Mouse (Mus musculus): ENCODE results near the gene Them5. TPM values are rescaled to one million over a fixed set of nuclear protein-coding genes. Genes with fewer than 3 reads are reported as not detected.

The Them5 gene
- polyA plus RNA-seq (2015; fragmentation: Nextera tagmentation; extraction: Ambion mirVana) = not detected in 2 replicates

GRCm38 (mm10) chr3:94341959-94342422 is at the start of gene Them5:
Gene Them5 (plus strand): TSS chr3:94342099.
- Histone ChIP-seq H3K36me3 (ENCODE audit: insufficient read depth, low read length) (no peaks in the 10 kb centered on the region), H3K4me2 (replicated peaks; ENCODE audit: low read depth, low read length) (no peak within 1 kb of the TSS), H3K9me3 (ENCODE audit: low read length) (no peaks in the 10 kb centered on the region), H3K4me3 (ENCODE audit: low read length) (no peak within 1 kb of the TSS), H3K9ac (replicated peaks; ENCODE audit: low read length) (no peak within 1 kb of the TSS), H3K4me1 (ENCODE audit: insufficient read depth, low read length) (no peaks in the 10 kb centered on the region), H3K27ac (ENCODE audit: low read length) (no peak within 1 kb of the TSS), H3K27me3 (ENCODE audit: insufficient read depth, low read length) (no peaks in the 10 kb centered on the region)
- 50% methylated on average over 3 of the region's 3 CpGs for WGBS
- no peak; the same call in 1 of the 2 replicates for ATAC-seq (ENCODE audit: low FRiP score, low TSS enrichment)

GRCm38 (mm10) chr3:94305457-94305856 is 36.4 kb upstream of the Them5 start:
- Histone ChIP-seq H3K27ac (ENCODE audit: low read length) (no peak overlapping the region), H3K36me3 (ENCODE audit: insufficient read depth, low read length) (no peaks in the 10 kb centered on the region), H3K4me3 (ENCODE audit: low read length) (no peak overlapping the region), H3K27me3 (ENCODE audit: insufficient read depth, low read length) (no peaks in the 10 kb centered on the region), H3K4me2 (replicated peaks; ENCODE audit: low read depth, low read length) (no peak overlapping the region), H3K4me1 (ENCODE audit: insufficient read depth, low read length) (peaks cover 6% of the 10 kb centered on the region; the same call in 1 of the 2 replicates), H3K9me3 (ENCODE audit: low read length) (no peaks in the 10 kb centered on the region), H3K9ac (replicated peaks; ENCODE audit: low read length) (no peak overlapping the region)
- no peak for ATAC-seq (ENCODE audit: low FRiP score, low TSS enrichment)
- WGBS = 54% methylated on average over 1 of the region's 1 CpGs

- no peaks in the 10 kb centered on the region for H3K27me3 ChIP-seq (ENCODE audit: insufficient read depth, low read length)
- H3K9me3 ChIP-seq (ENCODE audit: low read length) = no peaks in the 10 kb centered on the region
- no peak overlapping the region for H3K27ac ChIP-seq (ENCODE audit: low read length)
- ATAC-seq (ENCODE audit: low FRiP score, low TSS enrichment) = no peak
- H3K36me3 ChIP-seq (ENCODE audit: insufficient read depth, low read length) = no peaks in the 10 kb centered on the region
- no peak overlapping the region for H3K9ac ChIP-seq (replicated peaks; ENCODE audit: low read length)
- H3K4me3 ChIP-seq (ENCODE audit: low read length) = no peak overlapping the region
- no peak overlapping the region for H3K4me2 ChIP-seq (replicated peaks; ENCODE audit: low read depth, low read length)
- peaks cover 12% of the 10 kb centered on the region for H3K4me1 ChIP-seq (ENCODE audit: insufficient read depth, low read length)
Observed at GRCm38 (mm10) chr3:94306975-94307374, 34.9 kb upstream of the Them5 start.

GRCm38 (mm10) chr3:94309633-94310363 is 32.1 kb upstream of the Them5 start, which contains the start of gene Them4:
Gene Them4 (plus strand): TSS chr3:94310089.
- H3K27ac ChIP-seq (ENCODE audit: low read length) = peak within 1 kb of the TSS; percentile 89
- H3K4me1 ChIP-seq (ENCODE audit: insufficient read depth, low read length) = peaks cover 12% of the 10 kb centered on the region
- H3K27me3 ChIP-seq (ENCODE audit: insufficient read depth, low read length) = no peaks in the 10 kb centered on the region
- no peaks in the 10 kb centered on the region for H3K9me3 ChIP-seq (ENCODE audit: low read length)
- peak within 1 kb of the TSS; percentile 70 for H3K4me2 ChIP-seq (replicated peaks; ENCODE audit: low read depth, low read length)
- H3K4me3 ChIP-seq (ENCODE audit: low read length) = peak within 1 kb of the TSS; percentile 67
- H3K36me3 ChIP-seq (ENCODE audit: insufficient read depth, low read length) = no peaks in the 10 kb centered on the region
- WGBS = 2% methylated on average over 47 of the region's 47 CpGs
- peak within 1 kb of the TSS; percentile 78 for H3K9ac ChIP-seq (replicated peaks; ENCODE audit: low read length)
- ATAC-seq (ENCODE audit: low FRiP score, low TSS enrichment) = peak; percentile 100

- H3K4me2 ChIP-seq (replicated peaks; ENCODE audit: low read depth, low read length) = peak overlapping the region; percentile 70
- peak overlapping the region; percentile 89 for H3K27ac ChIP-seq (ENCODE audit: low read length)
- ATAC-seq (ENCODE audit: low FRiP score, low TSS enrichment) = no peak
- H3K4me1 ChIP-seq (ENCODE audit: insufficient read depth, low read length) = peaks cover 12% of the 10 kb centered on the region
- H3K9ac ChIP-seq (replicated peaks; ENCODE audit: low read length) = peak overlapping the region; percentile 78
- no peaks in the 10 kb centered on the region for H3K36me3 ChIP-seq (ENCODE audit: insufficient read depth, low read length)
- 47% methylated on average over 7 of the region's 7 CpGs for WGBS
- peak overlapping the region; percentile 67 for H3K4me3 ChIP-seq (ENCODE audit: low read length)
- no peaks in the 10 kb centered on the region for H3K27me3 ChIP-seq (ENCODE audit: insufficient read depth, low read length)
- no peaks in the 10 kb centered on the region for H3K9me3 ChIP-seq (ENCODE audit: low read length)
Observed at GRCm38 (mm10) chr3:94310491-94310890, 31.4 kb upstream of the Them5 start.

- Histone ChIP-seq H3K4me1 (ENCODE audit: insufficient read depth, low read length) (peaks cover 12% of the 10 kb centered on the region), H3K9ac (replicated peaks; ENCODE audit: low read length) (peak overlapping the region; percentile 12; the same call in 1 of the 2 replicates), H3K9me3 (ENCODE audit: low read length) (no peaks in the 10 kb centered on the region), H3K27ac (ENCODE audit: low read length) (no peak overlapping the region; the same call in 1 of the 2 replicates), H3K27me3 (ENCODE audit: insufficient read depth, low read length) (no peaks in the 10 kb centered on the region), H3K4me3 (ENCODE audit: low read length) (peak overlapping the region; percentile 67), H3K4me2 (replicated peaks; ENCODE audit: low read depth, low read length) (peak overlapping the region; percentile 70), H3K36me3 (ENCODE audit: insufficient read depth, low read length) (no peaks in the 10 kb centered on the region)
- no peak for ATAC-seq (ENCODE audit: low FRiP score, low TSS enrichment)
- WGBS = 68% methylated on average over 6 of the region's 6 CpGs
Observed at GRCm38 (mm10) chr3:94310911-94311310, 31.0 kb upstream of the Them5 start.

- Histone ChIP-seq H3K27me3 (ENCODE audit: insufficient read depth, low read length) (no peaks in the 10 kb centered on the region), H3K4me3 (ENCODE audit: low read length) (0 out of 2 replicates have a peak overlapping the region, but pooled peaks have one; percentile 67), H3K4me1 (ENCODE audit: insufficient read depth, low read length) (peaks cover 12% of the 10 kb centered on the region), H3K4me2 (replicated peaks; ENCODE audit: low read depth, low read length) (peak overlapping the region; percentile 70; the same call in 1 of the 2 replicates), H3K9ac (replicated peaks; ENCODE audit: low read length) (no peak overlapping the region), H3K9me3 (ENCODE audit: low read length) (no peaks in the 10 kb centered on the region), H3K27ac (ENCODE audit: low read length) (no peak overlapping the region), H3K36me3 (ENCODE audit: insufficient read depth, low read length) (no peaks in the 10 kb centered on the region)
- WGBS = 81% methylated on average over 4 of the region's 4 CpGs
- no peak for ATAC-seq (ENCODE audit: low FRiP score, low TSS enrichment)
Observed at GRCm38 (mm10) chr3:94311376-94311775, 30.5 kb upstream of the Them5 start.

GRCm38 (mm10) chr3:94328681-94329080 is 13.2 kb upstream of the Them5 start:
- no peaks in the 10 kb centered on the region for H3K27me3 ChIP-seq (ENCODE audit: insufficient read depth, low read length)
- no peak overlapping the region for H3K27ac ChIP-seq (ENCODE audit: low read length)
- H3K9ac ChIP-seq (replicated peaks; ENCODE audit: low read length) = no peak overlapping the region
- H3K4me2 ChIP-seq (replicated peaks; ENCODE audit: low read depth, low read length) = no peak overlapping the region
- H3K9me3 ChIP-seq (ENCODE audit: low read length) = no peaks in the 10 kb centered on the region
- H3K4me1 ChIP-seq (ENCODE audit: insufficient read depth, low read length) = no peaks in the 10 kb centered on the region
- WGBS = 56% methylated on average over 3 of the region's 3 CpGs
- no peak for ATAC-seq (ENCODE audit: low FRiP score, low TSS enrichment)
- H3K36me3 ChIP-seq (ENCODE audit: insufficient read depth, low read length) = 0 out of 2 replicates have a peak, but pooled peaks cover 9% of the 10 kb centered on the region
- H3K4me3 ChIP-seq (ENCODE audit: low read length) = no peak overlapping the region

- no peaks in the 10 kb centered on the region for H3K4me1 ChIP-seq (ENCODE audit: insufficient read depth, low read length)
- no peaks in the 10 kb centered on the region for H3K9me3 ChIP-seq (ENCODE audit: low read length)
- no peak for ATAC-seq (ENCODE audit: low FRiP score, low TSS enrichment)
- H3K27ac ChIP-seq (ENCODE audit: low read length) = no peak overlapping the region
- no peak overlapping the region for H3K9ac ChIP-seq (replicated peaks; ENCODE audit: low read length)
- 0 out of 2 replicates have a peak, but pooled peaks cover 5% of the 10 kb centered on the region for H3K36me3 ChIP-seq (ENCODE audit: insufficient read depth, low read length)
- H3K4me3 ChIP-seq (ENCODE audit: low read length) = no peak overlapping the region
- H3K4me2 ChIP-seq (replicated peaks; ENCODE audit: low read depth, low read length) = no peak overlapping the region
- no peaks in the 10 kb centered on the region for H3K27me3 ChIP-seq (ENCODE audit: insufficient read depth, low read length)
- WGBS = 93% methylated on average over 4 of the region's 4 CpGs
Observed at GRCm38 (mm10) chr3:94334442-94334841, 7.5 kb upstream of the Them5 start.

GRCm38 (mm10) chr3:94338522-94338921 is 3.4 kb upstream of the Them5 start:
- 87% methylated on average over 3 of the region's 3 CpGs for WGBS

More at GRCm38 (mm10) chr3:94338522-94338921, 3.4 kb upstream of the Them5 start:
- Histone ChIP-seq H3K9ac (replicated peaks; ENCODE audit: low read length) (no peak overlapping the region), H3K27ac (ENCODE audit: low read length) (no peak overlapping the region), H3K4me3 (ENCODE audit: low read length) (no peak overlapping the region), H3K4me2 (replicated peaks; ENCODE audit: low read depth, low read length) (no peak overlapping the region), H3K9me3 (ENCODE audit: low read length) (no peaks in the 10 kb centered on the region), H3K36me3 (ENCODE audit: insufficient read depth, low read length) (no peaks in the 10 kb centered on the region), H3K27me3 (ENCODE audit: insufficient read depth, low read length) (no peaks in the 10 kb centered on the region), H3K4me1 (ENCODE audit: insufficient read depth, low read length) (no peaks in the 10 kb centered on the region)
- no peak for ATAC-seq (ENCODE audit: low FRiP score, low TSS enrichment)
